Mouse (Mus musculus): ENCODE data around the gene Rere. TPM values are rescaled to one million over a fixed set of nuclear protein-coding genes. Genes with fewer than 3 reads are reported as not detected.
A peak's percentile ranks its signal among the peaks of the same experiment; 100 is the strongest.
"Not testable (repeated sequence)": the region's sequence is repeated elsewhere in the genome, so short reads cannot be mapped to it uniquely, and the experiment has no call there.

Rere gene
- polyA plus RNA-seq, 1 experiment from 2014 or later, result 19.7 TPM

DNA sequence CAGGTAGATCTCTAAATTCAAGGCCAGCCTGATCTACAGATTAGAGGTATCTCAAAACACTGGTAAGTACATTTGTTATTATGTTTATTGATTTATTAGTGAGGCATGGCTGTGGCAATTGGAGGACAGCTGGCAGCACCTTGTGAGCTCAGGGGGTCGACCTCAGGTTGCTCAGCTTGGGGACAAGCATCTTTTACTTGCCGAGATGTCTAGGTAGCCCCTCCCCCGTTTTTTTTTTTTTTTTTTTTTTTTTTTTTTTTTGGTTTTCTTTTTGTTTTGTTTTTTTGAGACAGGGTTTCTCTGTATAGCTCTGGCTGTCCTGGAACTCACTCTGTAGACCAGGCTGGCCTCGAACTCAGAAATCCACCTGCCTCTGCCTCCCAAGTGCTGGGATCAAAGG lies 10.7 kb upstream of the Rere start:
- H3K36me3 ChIP-seq; H3K4me3 ChIP-seq; ATAC-seq (ENCODE audit: insufficient number of reproducible peaks, low FRiP score, low TSS enrichment, low read depth); H3K27me3 ChIP-seq; H3K9ac ChIP-seq; H3K27ac ChIP-seq; H3K9me3 ChIP-seq; H3K4me2 ChIP-seq: not testable (repeated sequence)
- H3K4me1 ChIP-seq, result peaks cover 29% of the 10 kb centered on the region
- WGBS, result 62% methylated on average over 4 of the region's 4 CpGs

- Histone ChIP-seq H3K27ac (peak overlapping the region; percentile 57; the same call in 1 of the 2 replicates), H3K9me3 (no peaks in the 10 kb centered on the region), H3K4me2 (0 out of 2 replicates have a peak overlapping the region, but pooled peaks have one; percentile 12), H3K27me3 (no peaks in the 10 kb centered on the region), H3K36me3 (no peaks in the 10 kb centered on the region), H3K9ac (no peak overlapping the region), H3K4me1 (peaks cover 29% of the 10 kb centered on the region), H3K4me3 (no peak overlapping the region; the same call in 1 of the 2 replicates)
- WGBS, result 5% methylated on average over 9 of the region's 9 CpGs
- 0 out of 2 replicates have a peak, but pooled peaks have one; percentile 25 for ATAC-seq (ENCODE audit: insufficient number of reproducible peaks, low FRiP score, low TSS enrichment, low read depth)
These were observed 8.7 kb upstream of the Rere start for GRCm38 (mm10) chr4:150272725-150273124.

DNA sequence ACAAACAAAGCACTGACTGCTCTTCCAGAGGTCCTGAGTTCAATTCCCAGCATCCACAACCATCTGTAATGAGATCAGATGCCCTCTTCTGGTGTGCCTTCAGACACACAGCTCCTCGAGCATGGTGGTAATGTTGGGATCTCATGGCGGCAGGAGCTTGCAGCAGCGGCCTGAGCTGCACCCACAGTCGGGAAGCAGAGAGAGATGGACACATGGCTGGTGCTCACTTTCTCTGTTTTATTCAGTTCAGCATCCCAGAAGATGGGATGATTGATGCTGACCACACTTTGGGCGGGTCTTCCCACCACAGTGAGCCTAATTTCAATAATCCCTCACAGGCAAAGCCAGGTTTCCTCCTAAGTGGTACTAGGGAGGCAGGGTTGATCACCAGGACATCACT lies 5.9 kb upstream of the Rere start:
- Histone ChIP-seq H3K4me2 (no peak overlapping the region), H3K4me1 (peaks cover 18% of the 10 kb centered on the region), H3K9me3 (no peaks in the 10 kb centered on the region), H3K27me3 (no peaks in the 10 kb centered on the region), H3K36me3 (no peaks in the 10 kb centered on the region), H3K27ac (no peak overlapping the region), H3K9ac (no peak overlapping the region), H3K4me3 (no peak overlapping the region)
- WGBS, result 87% methylated on average over 5 of the region's 5 CpGs
- no peak for ATAC-seq (ENCODE audit: insufficient number of reproducible peaks, low FRiP score, low TSS enrichment, low read depth)

- 81% methylated on average over 7 of the region's 7 CpGs for WGBS
- not testable (repeated sequence) for H3K27ac ChIP-seq
These were observed 2.1 kb upstream of the Rere start for GRCm38 (mm10) chr4:150279336-150279735.

DNA sequence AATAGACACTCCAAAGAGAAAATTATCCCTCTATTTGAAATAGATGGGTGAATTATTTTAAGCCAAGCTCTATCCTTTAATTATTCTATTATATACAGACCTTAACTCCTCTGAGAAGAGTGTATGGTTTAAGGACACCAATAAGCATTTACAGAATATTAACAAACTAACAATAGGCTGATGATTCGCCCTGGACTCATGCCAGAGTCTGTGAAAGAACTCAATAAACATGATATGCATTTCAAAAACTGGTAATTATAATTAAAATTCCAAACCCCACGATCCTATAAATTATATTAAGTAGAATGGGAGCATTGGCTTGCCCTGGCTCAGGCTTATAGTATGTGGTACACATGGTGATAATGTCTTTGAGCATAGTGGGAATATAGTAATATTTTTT lies 1.4 kb upstream of the Rere start:
- 61% methylated on average over 2 of the region's 2 CpGs for WGBS
- no peak overlapping the region for H3K4me2 ChIP-seq
- no peak overlapping the region for H3K9ac ChIP-seq
- ATAC-seq (ENCODE audit: insufficient number of reproducible peaks, low FRiP score, low TSS enrichment, low read depth), result no peak
- no peaks in the 10 kb centered on the region for H3K27me3 ChIP-seq
- peaks cover 19% of the 10 kb centered on the region for H3K4me1 ChIP-seq
- no peak overlapping the region for H3K27ac ChIP-seq
- no peaks in the 10 kb centered on the region for H3K9me3 ChIP-seq
- H3K4me3 ChIP-seq, result no peak overlapping the region
- no peaks in the 10 kb centered on the region for H3K36me3 ChIP-seq

More at GRCm38 (mm10) chr4:150279336-150279735, 2.1 kb upstream of the Rere start:
- H3K4me3 ChIP-seq; H3K9me3 ChIP-seq; H3K27me3 ChIP-seq; H3K36me3 ChIP-seq; H3K9ac ChIP-seq; ATAC-seq (ENCODE audit: insufficient number of reproducible peaks, low FRiP score, low TSS enrichment, low read depth); H3K4me2 ChIP-seq: not testable (repeated sequence)
- peaks cover 19% of the 10 kb centered on the region for H3K4me1 ChIP-seq

DNA sequence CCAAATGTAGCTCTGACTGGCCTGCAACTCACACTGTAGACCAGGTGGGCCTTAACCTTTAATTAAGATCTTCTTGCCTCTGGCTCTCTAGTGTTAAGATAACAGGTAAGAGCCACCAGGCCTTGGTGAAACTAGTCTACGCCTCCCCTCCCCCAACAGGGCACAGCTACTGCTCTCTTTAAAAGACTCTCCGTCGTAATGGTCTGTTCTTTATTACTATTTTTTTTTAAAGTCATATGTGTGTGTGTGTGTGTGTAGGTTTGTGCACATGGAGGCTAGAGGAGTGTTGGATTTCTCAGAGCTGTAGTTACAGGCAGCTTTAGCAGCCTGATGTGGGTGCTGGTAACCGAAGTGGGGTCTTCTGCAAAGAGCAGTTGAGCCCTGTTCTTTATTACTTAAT lies 987 bp upstream of the Rere start:
- peaks cover 19% of the 10 kb centered on the region for H3K4me1 ChIP-seq
- no peaks in the 10 kb centered on the region for H3K36me3 ChIP-seq
- H3K27me3 ChIP-seq, result no peaks in the 10 kb centered on the region

GRCm38 (mm10) chr4:150281891-150282630 lies 615 bp downstream of the Rere start:
- Histone ChIP-seq H3K9ac (peak overlapping the region; percentile 88), H3K4me3 (peak overlapping the region; percentile 98), H3K9me3 (no peaks in the 10 kb centered on the region), H3K36me3 (no peaks in the 10 kb centered on the region), H3K27me3 (no peaks in the 10 kb centered on the region), H3K27ac (peak overlapping the region; percentile 92), H3K4me2 (peak overlapping the region; percentile 66), H3K4me1 (peaks cover 25% of the 10 kb centered on the region)
- no peak for ATAC-seq (ENCODE audit: insufficient number of reproducible peaks, low FRiP score, low TSS enrichment, low read depth)
- under 1% methylated on average over 47 of the region's 50 CpGs for WGBS

More for the DNA sequence above, 987 bp upstream of the Rere start:
- whole genome bisulfite sequencing, result 25% methylated on average over 4 of the region's 4 CpGs
- peak overlapping the region; percentile 60; the same call in 1 of the 2 replicates for H3K4me2 ChIP-seq
- H3K9ac ChIP-seq, result no peak overlapping the region
- no peak for ATAC-seq (ENCODE audit: insufficient number of reproducible peaks, low FRiP score, low TSS enrichment, low read depth)
- H3K4me3 ChIP-seq, result peak overlapping the region; percentile 98
- H3K27ac ChIP-seq, result peak overlapping the region; percentile 99
- no peaks in the 10 kb centered on the region for H3K9me3 ChIP-seq

GRCm38 (mm10) chr4:150282631-150283334 lies 1.3 kb downstream of the Rere start:
- Histone ChIP-seq H3K4me1 (peaks cover 25% of the 10 kb centered on the region), H3K4me2 (peak overlapping the region; percentile 66), H3K9me3 (no peaks in the 10 kb centered on the region), H3K4me3 (peak overlapping the region; percentile 98), H3K27ac (peak overlapping the region; percentile 92; the same call in 1 of the 2 replicates), H3K9ac (no peak overlapping the region), H3K36me3 (no peaks in the 10 kb centered on the region), H3K27me3 (no peaks in the 10 kb centered on the region)
- 12% methylated on average over 5 of the region's 5 CpGs for WGBS
- ATAC-seq (ENCODE audit: insufficient number of reproducible peaks, low FRiP score, low TSS enrichment, low read depth), result no peak

DNA sequence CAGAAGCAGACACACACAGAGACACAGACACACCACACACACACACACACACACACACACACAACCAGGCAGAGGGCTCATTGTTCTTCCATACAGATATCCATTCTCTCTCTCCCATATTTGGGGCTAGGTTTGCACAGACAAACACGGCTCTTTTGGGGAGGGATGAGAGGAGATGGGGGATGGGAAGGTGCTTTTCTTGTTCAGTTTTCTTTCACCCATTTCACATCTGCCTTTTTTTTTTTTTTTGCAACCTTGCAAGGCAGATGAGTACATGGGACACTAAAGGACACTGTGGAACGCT lies 1.8 kb downstream of the Rere start:
- ATAC-seq (ENCODE audit: insufficient number of reproducible peaks, low FRiP score, low TSS enrichment, low read depth), result no peak
- H3K27ac ChIP-seq, result peak overlapping the region; percentile 9; the same call in 1 of the 2 replicates
- no peak overlapping the region for H3K9ac ChIP-seq

GRCm38 (mm10) chr4:150283993-150284392 lies 2.5 kb downstream of the Rere start:
- H3K4me3 ChIP-seq, result no peak overlapping the region
- H3K4me1 ChIP-seq, result peaks cover 30% of the 10 kb centered on the region
- H3K4me2 ChIP-seq, result peak overlapping the region; percentile 66
- no peaks in the 10 kb centered on the region for H3K9me3 ChIP-seq
- H3K27ac ChIP-seq, result no peak overlapping the region
- no peaks in the 10 kb centered on the region for H3K36me3 ChIP-seq
- WGBS, result 13% methylated on average over 6 of the region's 6 CpGs
- no peak for ATAC-seq (ENCODE audit: insufficient number of reproducible peaks, low FRiP score, low TSS enrichment, low read depth)
- no peak overlapping the region for H3K9ac ChIP-seq
- no peaks in the 10 kb centered on the region for H3K27me3 ChIP-seq

More for the DNA sequence above, 1.8 kb downstream of the Rere start:
- Histone ChIP-seq H3K9me3 (no peaks in the 10 kb centered on the region), H3K4me2 (peak overlapping the region; percentile 66), H3K27me3 (no peaks in the 10 kb centered on the region), H3K4me3 (peak overlapping the region; percentile 98), H3K4me1 (peaks cover 27% of the 10 kb centered on the region), H3K36me3 (no peaks in the 10 kb centered on the region)
- 18% methylated on average over 2 of the region's 2 CpGs for WGBS

DNA sequence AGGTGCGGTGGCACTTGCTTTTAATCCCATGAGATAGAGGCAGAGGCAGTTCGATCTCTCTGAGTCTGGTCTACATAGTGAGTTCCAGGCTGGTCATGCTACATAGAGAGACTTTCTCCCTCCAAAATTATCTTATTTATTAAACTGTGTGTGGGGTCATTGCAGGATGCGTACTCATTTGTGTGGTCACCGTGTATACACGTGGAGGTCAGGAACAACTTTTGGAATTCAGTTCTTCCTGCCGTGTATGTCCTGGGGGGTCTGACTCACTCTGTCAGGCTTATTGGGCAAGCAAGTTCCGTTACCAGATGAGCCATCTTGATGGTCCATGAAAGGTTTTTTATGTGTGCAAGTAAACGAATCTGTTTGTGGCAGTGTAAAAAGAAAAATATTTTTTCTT lies 5.5 kb downstream of the Rere start:
- no peak overlapping the region for H3K27ac ChIP-seq
- H3K27me3 ChIP-seq, result no peaks in the 10 kb centered on the region
- H3K4me3 ChIP-seq, result no peak overlapping the region
- H3K36me3 ChIP-seq, result peaks cover 7% of the 10 kb centered on the region; the same call in 1 of the 2 replicates
- H3K9me3 ChIP-seq, result no peaks in the 10 kb centered on the region
- H3K9ac ChIP-seq, result no peak overlapping the region
- WGBS, result 80% methylated on average over 8 of the region's 8 CpGs
- no peak for ATAC-seq (ENCODE audit: insufficient number of reproducible peaks, low FRiP score, low TSS enrichment, low read depth)
- H3K4me1 ChIP-seq, result peaks cover 28% of the 10 kb centered on the region
- H3K4me2 ChIP-seq, result no peak overlapping the region

DNA sequence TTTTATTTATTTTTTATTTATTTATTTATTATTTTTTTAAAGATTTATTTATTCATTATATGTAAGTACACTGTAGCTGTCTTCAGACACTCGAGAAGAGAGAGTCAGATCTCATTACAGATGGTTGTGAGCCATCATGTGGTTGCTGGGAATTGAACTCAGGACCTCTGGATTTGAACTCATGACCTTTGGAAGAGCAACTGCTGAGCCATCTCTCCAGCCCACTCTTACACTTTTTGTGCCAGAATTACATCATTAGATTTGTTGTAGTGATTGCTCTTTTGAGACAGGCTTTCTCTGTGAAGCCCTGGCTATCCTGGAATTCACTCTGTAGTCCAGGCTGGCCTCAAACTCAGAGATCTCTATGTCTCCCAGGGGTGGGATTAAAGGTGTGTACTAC lies 6.0 kb downstream of the Rere start:
- not testable (repeated sequence) for H3K9ac ChIP-seq; H3K27ac ChIP-seq; H3K4me2 ChIP-seq; ATAC-seq (ENCODE audit: insufficient number of reproducible peaks, low FRiP score, low TSS enrichment, low read depth); H3K9me3 ChIP-seq; H3K36me3 ChIP-seq; H3K4me3 ChIP-seq; H3K27me3 ChIP-seq
- H3K4me1 ChIP-seq, result peaks cover 28% of the 10 kb centered on the region
- WGBS, result 70% methylated on average over 1 of the region's 1 CpGs
